Mouse (Mus musculus): ENCODE measurements around the gene Card19.

DNA sequence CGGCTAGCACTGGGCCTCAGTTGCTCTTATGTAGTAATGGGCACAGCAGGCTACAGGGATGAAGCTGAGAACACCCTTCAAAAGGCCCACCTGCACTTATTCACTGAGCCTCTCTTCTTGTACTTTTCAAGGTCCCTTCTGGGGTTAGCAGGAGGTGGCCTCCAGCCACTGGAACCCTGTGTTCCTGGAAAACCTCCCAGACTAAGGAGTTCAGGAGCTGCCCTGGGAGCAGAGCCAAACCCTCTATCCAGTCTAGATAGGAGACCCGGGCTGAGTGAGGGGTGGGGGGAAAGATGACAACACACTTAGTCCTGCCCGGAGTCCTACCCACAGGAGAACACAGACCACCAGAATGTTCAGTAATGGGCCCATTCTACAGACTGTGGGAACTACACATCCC, 30.2 kb upstream of the Card19 start:
- TF ChIP-seq CTCF (IDR thresholded peaks at IDR 0.05; ENCODE audit: low read depth) (no peak), EP300 (IDR thresholded peaks at IDR 0.05; ENCODE audit: low read depth) (no peak)

Data from liver, embryonic 14.5 days (tissue).